Mouse (Mus musculus) forebrain, embryonic 16.5 days (tissue): ENCODE measurements around the gene Unc93b1. TPM values are rescaled to one million over a fixed set of nuclear protein-coding genes. Genes with fewer than 3 reads are reported as not detected.
A peak's percentile ranks its signal among the peaks of the same experiment; 100 is the strongest.

Experiments
- ATAC-seq: fragments of 200-750 bp; cut with Nextera tagmentation; 2 replicates; pipeline ENCODE4 v1.8.0; 2017; ENCODE audit warnings: mild to moderate bottlenecking, moderate library complexity
- H3K27ac ChIP-seq: fragments of 300-500 bp; sonication (generic); 2 replicates; pipeline ENCODE4 v1.5.1; 2014; ENCODE audit warnings: low read length, control low read depth
- H3K27me3 ChIP-seq: fragments of 300-500 bp; sonication (generic); replicated peaks from 2 replicates; pipeline ENCODE4 v1.6.1; 2014; ENCODE audit warnings: low read length; ENCODE audit not compliant: control insufficient read depth, insufficient read depth
- H3K36me3 ChIP-seq: fragments of 300-500 bp; sonication (generic); 2 replicates; pipeline ENCODE4 v1.6.1; 2014; ENCODE audit not compliant: control insufficient read depth, insufficient read depth
- H3K4me1 ChIP-seq: fragments of 300-500 bp; sonication (generic); replicated peaks from 2 replicates; pipeline ENCODE4 v1.6.1; 2014; ENCODE audit warnings: low read length; ENCODE audit not compliant: control insufficient read depth, insufficient read depth
- H3K4me2 ChIP-seq: fragments of 300-500 bp; sonication (generic); 2 replicates; pipeline ENCODE4 v1.6.1; 2014; ENCODE audit warnings: mild to moderate bottlenecking, low read length, control low read depth
- H3K4me3 ChIP-seq: fragments of 300-500 bp; sonication (generic); replicated peaks from 2 replicates; pipeline ENCODE4 v1.5.1; 2014; ENCODE audit warnings: mild to moderate bottlenecking, low read length, control low read depth
- H3K9ac ChIP-seq: fragments of 300-500 bp; sonication (generic); replicated peaks from 2 replicates; pipeline ENCODE4 v1.6.1; 2014; ENCODE audit warnings: low read depth, low read length, control low read depth
- H3K9me3 ChIP-seq: fragments of 300-500 bp; sonication (generic); 2 replicates; pipeline ENCODE4 v1.6.1; 2016; ENCODE audit warnings: low read length; ENCODE audit not compliant: control insufficient read depth
- WGBS: fragments of 180-500 bp; shearing (Covaris S2); extraction: QIAGEN DNeasy Blood & Tissue Kit; methylation state at CpG from one replicate; pipeline ENCODE4 v1.1.7; 2014; 5-methylcytosine and 5-hydroxymethylcytosine counted together
- polyA plus RNA-seq: library from polyadenylated mRNA; unstranded; fragments of >200 nt; fragmentation: Nextera tagmentation; extraction: Ambion mirVana; gene quantifications from 2 replicates; pipeline ENCODE4 v1.2.1, GENCODE M21; 2015

Unc93b1 gene
- polyA plus RNA-seq, 1 experiment from 2014 or later = 7.7 TPM

- H3K4me2 ChIP-seq = no peak overlapping the region
- no peaks in the 10 kb centered on the region for H3K9me3 ChIP-seq
- no peaks in the 10 kb centered on the region for H3K36me3 ChIP-seq
- ATAC-seq = no peak
- H3K4me1 ChIP-seq = no peaks in the 10 kb centered on the region
- H3K27ac ChIP-seq = no peak overlapping the region
- H3K9ac ChIP-seq = no peak overlapping the region
- H3K27me3 ChIP-seq = no peaks in the 10 kb centered on the region
- 98% methylated on average over 4 of the region's 4 CpGs for WGBS
- H3K4me3 ChIP-seq = no peak overlapping the region
Observed at GRCm38 (mm10) chr19:3899618-3900017, 35.4 kb upstream of the Unc93b1 start.

GRCm38 (mm10) chr19:3902966-3903365 lies 32.0 kb upstream of the Unc93b1 start:
- Histone ChIP-seq H3K27ac (no peak overlapping the region), H3K9me3 (no peaks in the 10 kb centered on the region), H3K4me1 (peaks cover 8% of the 10 kb centered on the region), H3K4me2 (no peak overlapping the region), H3K27me3 (no peaks in the 10 kb centered on the region), H3K4me3 (no peak overlapping the region), H3K36me3 (no peaks in the 10 kb centered on the region), H3K9ac (no peak overlapping the region)
- WGBS = 78% methylated on average over 12 of the region's 12 CpGs
- no peak for ATAC-seq

DNA sequence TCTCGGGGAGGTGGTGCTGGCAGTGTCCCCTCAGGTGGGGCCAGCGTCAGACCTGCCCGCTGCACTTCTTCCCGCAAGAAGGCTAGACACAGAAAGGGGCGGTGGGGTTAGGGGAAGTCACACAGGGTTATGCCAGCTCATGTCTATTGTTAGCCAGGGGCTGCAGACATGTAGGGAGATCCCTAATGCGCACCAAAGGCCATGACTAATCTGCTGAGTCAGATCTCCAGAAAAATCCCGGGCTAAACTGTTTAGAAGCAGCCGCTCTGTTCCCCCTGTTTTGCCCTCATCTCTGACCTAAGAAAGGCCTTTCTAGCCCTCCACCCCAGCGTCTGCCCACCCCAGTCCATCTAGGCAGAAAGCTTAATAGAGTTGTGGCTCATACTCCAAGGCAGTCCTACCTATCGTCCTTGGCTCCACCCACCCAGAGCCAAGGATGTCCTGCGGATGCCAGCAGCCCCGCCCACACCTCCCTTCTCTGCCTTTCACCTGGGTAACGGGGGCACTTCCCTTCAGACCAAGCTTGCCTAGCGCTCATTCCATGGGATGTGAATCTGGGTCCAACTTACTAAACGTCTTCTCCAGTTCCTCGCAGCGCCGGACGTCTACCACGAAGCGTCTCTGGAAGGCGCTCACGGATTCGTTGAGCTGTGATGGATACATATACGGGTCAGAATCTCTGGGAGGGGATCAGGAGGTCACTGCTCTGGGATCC lies 31.2 kb upstream of the Unc93b1 start:
- Histone ChIP-seq H3K9me3 (no peaks in the 10 kb centered on the region), H3K36me3 (no peaks in the 10 kb centered on the region), H3K27ac (no peak overlapping the region), H3K27me3 (no peaks in the 10 kb centered on the region), H3K4me2 (no peak overlapping the region), H3K4me3 (no peak overlapping the region), H3K9ac (no peak overlapping the region), H3K4me1 (peaks cover 8% of the 10 kb centered on the region)
- WGBS = 60% methylated on average over 25 of the region's 25 CpGs
- ATAC-seq = no peak

- 67% methylated on average over 10 of the region's 10 CpGs for WGBS
Observed at GRCm38 (mm10) chr19:3904363-3904675, 30.7 kb upstream of the Unc93b1 start.

DNA sequence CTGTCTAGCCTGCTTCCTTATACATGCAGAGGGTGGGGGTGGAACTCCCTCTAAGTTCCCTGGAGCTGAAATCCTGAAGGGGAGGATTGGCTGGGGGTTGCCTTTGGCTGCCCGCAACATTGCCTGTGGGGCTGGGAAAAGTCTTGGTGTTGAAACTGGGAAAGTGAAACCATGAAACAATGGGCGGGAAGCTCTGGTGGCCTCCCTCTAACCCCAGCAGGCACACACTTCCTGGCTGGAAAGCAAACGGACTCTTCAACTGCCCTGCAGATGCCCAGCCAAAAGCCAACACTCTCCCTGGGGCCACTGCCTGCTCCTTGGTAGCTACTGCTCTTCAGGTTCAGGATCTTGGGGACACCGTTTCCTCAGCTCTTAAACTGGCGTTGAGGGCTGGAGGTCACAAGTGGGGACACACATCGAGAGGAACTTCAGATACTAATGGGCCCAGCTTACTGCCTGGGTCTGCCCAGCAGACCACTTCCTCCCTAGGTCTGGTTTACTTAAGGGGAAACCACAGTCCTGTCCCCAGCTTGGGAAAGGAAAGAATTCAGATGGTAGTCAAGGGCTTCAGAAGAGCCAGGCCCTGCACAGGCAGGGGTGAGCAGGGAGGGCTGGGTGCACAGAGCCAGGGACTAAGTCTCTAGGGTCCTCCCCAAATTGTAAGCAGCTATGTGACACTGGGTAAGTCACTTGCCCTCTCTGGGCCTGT lies 29.6 kb upstream of the Unc93b1 start:
- H3K36me3 ChIP-seq = no peaks in the 10 kb centered on the region
- no peak overlapping the region for H3K4me3 ChIP-seq
- H3K9ac ChIP-seq = no peak overlapping the region
- no peak for ATAC-seq
- 57% methylated on average over 6 of the region's 6 CpGs for WGBS
- no peaks in the 10 kb centered on the region for H3K27me3 ChIP-seq
- H3K4me2 ChIP-seq = no peak overlapping the region
- no peaks in the 10 kb centered on the region for H3K9me3 ChIP-seq
- H3K27ac ChIP-seq = no peak overlapping the region
- peaks cover 8% of the 10 kb centered on the region for H3K4me1 ChIP-seq

More at GRCm38 (mm10) chr19:3904363-3904675, 30.7 kb upstream of the Unc93b1 start:
- H3K4me2 ChIP-seq = no peak overlapping the region
- H3K9me3 ChIP-seq = no peaks in the 10 kb centered on the region
- H3K4me3 ChIP-seq = no peak overlapping the region
- no peak overlapping the region for H3K27ac ChIP-seq
- H3K9ac ChIP-seq = no peak overlapping the region
- no peak for ATAC-seq
- peaks cover 8% of the 10 kb centered on the region for H3K4me1 ChIP-seq
- H3K27me3 ChIP-seq = no peaks in the 10 kb centered on the region
- no peaks in the 10 kb centered on the region for H3K36me3 ChIP-seq

- no peak overlapping the region for H3K27ac ChIP-seq
- H3K4me1 ChIP-seq = peaks cover 8% of the 10 kb centered on the region
- H3K9me3 ChIP-seq = no peaks in the 10 kb centered on the region
- H3K4me3 ChIP-seq = peak overlapping the region; percentile 47
- peak overlapping the region; percentile 76 for H3K4me2 ChIP-seq
- H3K9ac ChIP-seq = no peak overlapping the region; the same call in 1 of the 2 replicates
- H3K36me3 ChIP-seq = no peaks in the 10 kb centered on the region
- 38% methylated on average over 10 of the region's 10 CpGs for WGBS
- ATAC-seq = peak; percentile 10; the same call in 1 of the 2 replicates
- H3K27me3 ChIP-seq = no peaks in the 10 kb centered on the region
Observed at GRCm38 (mm10) chr19:3906326-3906725, 28.7 kb upstream of the Unc93b1 start.

DNA sequence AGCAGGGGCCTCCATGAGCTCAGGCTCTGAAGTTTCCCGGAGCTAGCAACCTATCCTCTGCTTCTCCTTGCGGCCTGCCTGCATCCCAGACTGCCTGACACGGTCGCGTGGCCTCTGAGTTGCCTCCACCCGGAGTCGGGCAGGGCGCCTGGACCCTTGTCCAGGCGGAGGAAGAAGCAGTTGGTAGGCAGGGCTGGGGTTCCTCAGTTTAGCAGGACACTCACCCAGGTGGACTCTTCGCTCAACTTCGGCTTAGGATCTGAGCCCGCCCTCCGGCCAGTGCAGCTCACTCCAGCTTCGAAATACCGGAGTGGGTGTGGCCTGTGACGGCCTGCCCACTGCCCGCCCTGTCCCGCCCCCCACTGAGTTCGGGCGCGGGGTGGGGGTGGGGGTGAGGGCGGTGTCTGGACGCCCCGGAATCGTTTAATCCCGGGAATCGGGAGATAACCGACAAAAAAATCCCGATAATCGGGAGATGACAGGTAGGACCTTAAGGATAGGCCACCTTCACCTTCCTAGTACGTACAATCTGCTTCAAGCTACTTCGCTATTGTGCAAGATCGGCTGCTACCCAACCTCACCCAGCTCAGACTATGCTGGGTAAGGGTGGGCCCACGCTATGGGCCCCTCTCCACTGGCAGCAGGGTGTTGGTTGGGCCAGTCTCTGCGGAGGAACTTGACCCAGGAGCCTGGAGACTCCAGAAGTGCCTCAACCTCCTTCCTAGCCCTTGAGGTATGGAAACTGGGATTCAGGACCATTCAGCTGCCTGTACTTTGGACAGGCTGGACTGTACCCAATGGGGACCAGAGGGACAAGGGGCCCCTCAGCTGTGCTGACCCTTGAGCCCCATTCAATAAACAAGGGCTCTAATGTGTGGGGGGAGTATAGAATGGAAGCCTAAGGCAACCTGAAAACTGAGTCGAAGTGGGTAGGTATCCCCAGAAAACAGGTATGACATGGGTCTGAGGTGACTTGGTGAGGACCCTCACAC lies 27.9 kb upstream of the Unc93b1 start, which contains the start of gene Tcirg1:
Gene Tcirg1 (minus strand): TSS at position 339 of the 992 bp plus-strand sequence.
- peak within 1 kb of the TSS; percentile 56 for H3K9ac ChIP-seq
- H3K4me3 ChIP-seq = peak within 1 kb of the TSS; percentile 47
- H3K9me3 ChIP-seq = no peaks in the 10 kb centered on the region
- 5% methylated on average over 36 of the region's 36 CpGs for WGBS
- no peak within 1 kb of the TSS for H3K27ac ChIP-seq
- no peaks in the 10 kb centered on the region for H3K27me3 ChIP-seq
- no peaks in the 10 kb centered on the region for H3K36me3 ChIP-seq
- H3K4me1 ChIP-seq = peaks cover 15% of the 10 kb centered on the region
- peak within 1 kb of the TSS; percentile 76 for H3K4me2 ChIP-seq
- peak; percentile 57 for ATAC-seq

DNA sequence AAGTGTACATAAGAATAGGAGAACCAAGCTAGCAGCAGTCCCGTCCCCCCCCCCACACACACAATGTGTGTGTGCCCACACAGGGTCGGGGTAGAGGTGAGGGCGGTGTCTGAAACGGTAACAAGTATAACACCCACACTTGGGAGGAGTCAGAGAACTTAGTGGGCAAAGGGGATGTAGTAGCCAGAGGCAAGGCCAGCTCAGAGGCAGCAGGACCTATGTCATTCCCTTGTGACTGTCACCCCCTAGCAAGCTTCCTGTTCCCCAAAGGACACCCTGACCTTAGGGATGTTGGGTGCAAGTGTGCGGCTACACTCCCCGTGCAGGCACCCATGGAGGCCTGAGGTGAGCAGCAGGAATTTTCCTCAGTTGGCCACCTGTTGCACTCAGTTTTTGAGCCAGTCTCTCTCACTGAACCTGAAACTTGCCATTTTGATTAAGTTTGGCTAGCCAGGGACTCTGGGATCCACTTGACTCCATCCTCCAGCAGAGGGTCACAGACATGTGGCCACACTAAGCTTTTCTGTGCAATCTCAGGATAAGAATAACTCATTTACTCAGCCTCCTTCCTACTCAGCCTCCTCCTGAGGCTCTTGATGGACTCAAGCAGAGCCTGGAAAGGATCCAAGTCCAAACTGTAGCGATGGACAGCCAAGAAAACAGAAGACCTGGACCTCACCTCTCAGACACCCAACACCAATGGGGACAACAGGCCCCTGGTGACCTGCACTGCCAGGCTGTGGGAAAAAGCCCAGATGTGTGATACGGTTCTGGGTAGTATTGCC lies 26.9 kb upstream of the Unc93b1 start:
- Histone ChIP-seq H3K27me3 (no peaks in the 10 kb centered on the region), H3K4me1 (peaks cover 16% of the 10 kb centered on the region), H3K36me3 (no peaks in the 10 kb centered on the region), H3K4me2 (no peak overlapping the region), H3K9me3 (no peaks in the 10 kb centered on the region), H3K27ac (no peak overlapping the region), H3K9ac (no peak overlapping the region), H3K4me3 (no peak overlapping the region)
- ATAC-seq = no peak
- WGBS = 77% methylated on average over 8 of the region's 8 CpGs
